Mouse (Mus musculus) heart, postnatal 10 days (tissue): ENCODE data around the gene Ahcyl1. TPM values are rescaled to one million over a fixed set of nuclear protein-coding genes. Genes with fewer than 3 reads are reported as not detected.
A peak's percentile ranks its signal among the peaks of the same experiment; 100 is the strongest.

ENCODE experiments used
- DNase-seq, 2 experiments: peaks; one replicate each; pipeline ENCODE4 v3.0.0; 2021
- intact Hi-C: fragments of 180-260 bp; cut with DNase I; formaldehyde crosslinking; loops from one replicate; pipeline ENCODE4 v1.15.1; 2025
- total RNA-seq, 2 experiments: library from RNA; stranded (reverse); gene quantifications; 2 replicates each; pipeline ENCODE4 v1.2.3; 2021

Ahcyl1 gene
- total RNA-seq, 2 experiments from 2014 or later = 88.7 to 104 TPM

DNA sequence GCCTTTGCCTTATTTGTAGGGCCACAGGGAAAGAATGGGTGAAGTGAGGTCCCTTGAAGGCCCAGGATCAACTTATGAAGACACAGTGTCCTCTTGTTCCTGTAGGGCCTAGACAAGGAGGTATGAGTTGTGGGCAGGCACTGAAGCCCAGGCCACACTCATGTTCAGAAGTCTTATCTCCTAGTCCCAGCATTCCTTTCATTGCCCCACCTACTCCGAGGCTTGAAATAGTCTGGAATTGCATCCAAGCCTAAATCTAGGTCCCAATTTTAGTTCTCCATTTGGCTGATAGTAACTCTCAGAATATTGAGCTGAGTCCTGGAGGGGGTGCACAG, 8.0 kb upstream of the Ahcyl1 start:
- DNase-seq = peak; percentile 67 to 78
- intact Hi-C loops = no loop called here

DNA sequence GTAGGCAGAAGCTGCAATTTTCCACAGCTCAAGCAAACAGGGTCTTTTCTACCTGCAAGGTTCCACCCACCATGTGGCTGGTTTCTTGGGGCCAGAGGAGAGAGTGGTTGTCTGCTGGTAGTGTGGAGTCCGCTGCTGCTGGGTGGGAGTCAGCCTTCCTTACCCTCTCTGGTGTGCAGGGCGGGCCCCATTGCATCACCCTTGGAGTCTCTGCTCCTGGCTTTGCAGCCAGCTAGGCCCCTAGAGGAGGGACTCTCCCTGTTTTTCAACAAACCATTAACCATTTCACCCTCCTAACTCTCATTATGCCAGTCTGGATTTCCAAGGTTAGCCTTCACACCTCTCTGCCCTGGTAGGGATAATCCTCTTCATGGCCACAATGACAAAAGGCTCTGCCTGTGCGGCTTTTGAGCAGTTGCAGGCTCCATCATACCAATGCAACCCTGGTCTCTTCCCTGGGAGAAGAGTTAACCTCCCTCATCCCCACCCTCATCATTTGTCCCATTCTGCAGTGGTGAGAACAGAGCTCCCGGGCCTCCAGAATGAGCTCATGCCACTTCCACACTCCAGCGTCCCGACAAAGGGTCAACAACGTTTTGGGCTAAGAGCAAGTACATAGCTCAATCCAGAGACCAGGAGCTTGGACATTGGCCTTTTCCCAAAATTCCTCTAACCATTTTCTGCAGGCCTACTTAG, 7.5 kb upstream of the Ahcyl1 start:
- intact Hi-C loops = no loop called here
- DNase-seq = peak; percentile 72 to 76

DNA sequence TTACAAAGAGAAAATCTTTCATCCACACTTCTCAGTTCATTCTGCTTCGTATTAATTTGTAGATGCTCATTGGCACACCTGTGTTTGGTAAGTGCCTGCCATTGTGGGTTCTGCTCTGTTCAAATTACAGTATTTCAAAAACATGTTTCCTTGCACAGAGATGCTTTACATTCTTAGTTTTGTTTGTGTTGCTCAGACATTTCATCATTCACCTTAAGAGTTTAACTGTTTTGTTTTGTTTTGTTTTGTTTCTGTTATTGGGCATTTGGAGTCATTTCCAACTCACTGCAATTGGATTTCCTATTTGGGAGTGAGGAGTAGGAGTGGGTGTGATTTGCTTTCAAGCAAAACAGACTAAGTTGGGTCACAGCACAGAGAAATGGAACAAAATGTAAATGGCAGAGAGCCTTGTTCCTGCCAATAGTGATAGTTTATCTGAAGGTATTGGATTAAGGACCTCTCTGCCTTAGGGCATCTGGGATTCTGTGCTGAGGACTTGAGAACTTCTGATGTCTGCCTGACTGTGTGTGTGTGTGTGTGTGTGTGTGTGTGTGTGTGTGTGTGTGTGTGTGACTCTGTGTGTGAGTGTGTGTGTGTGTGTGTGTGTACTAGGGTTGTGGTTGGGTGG, 5.5 kb upstream of the Ahcyl1 start:
- intact Hi-C loops = no loop called here
- no peak for DNase-seq

DNA sequence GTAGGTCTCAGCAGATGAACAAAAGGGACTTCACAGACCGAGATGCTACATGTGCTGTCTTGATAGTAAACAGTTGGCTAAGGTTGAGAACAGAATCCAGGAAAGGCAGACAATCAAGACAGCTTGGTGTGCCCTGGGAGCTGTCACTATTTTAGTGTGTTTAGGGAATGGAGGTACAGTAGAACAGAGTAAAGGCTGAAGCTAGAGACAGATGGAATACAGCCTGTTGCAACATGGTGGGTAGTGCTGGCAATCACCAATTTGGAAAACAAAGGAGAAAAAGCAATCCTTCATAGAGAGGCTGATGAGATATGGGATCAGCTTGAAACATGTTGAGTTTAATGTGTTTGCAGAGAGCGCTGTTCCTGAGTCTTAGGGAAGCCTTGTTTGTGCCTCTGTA, 4.3 kb upstream of the Ahcyl1 start:
- intact Hi-C loops = no loop called here
- no peak for DNase-seq

DNA sequence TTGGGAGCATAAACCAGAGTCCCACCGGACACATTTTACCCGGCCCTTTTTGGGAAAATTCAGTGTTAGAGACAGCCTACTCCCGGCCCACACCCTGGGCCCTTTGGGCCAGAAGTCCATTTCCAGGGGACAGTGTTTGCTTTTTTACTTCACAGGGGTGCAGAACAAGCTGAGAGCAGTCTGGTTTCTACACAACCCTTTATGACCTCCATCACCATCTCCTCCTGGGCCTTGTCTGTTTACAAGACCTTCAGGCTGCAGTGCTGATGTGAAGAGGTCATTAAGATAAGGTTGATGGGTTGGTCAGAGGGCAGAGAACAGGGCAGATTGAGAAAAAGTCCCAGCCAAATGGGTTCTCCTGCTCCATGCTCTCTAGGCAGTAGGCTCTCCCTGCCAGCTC, 550 bp upstream of the Ahcyl1 start:
- DNase-seq = no peak
- intact Hi-C loops = loop anchor here (1.0 to 5.0 kb wide), 4 partner anchors 57 to 370 kb away; no protein-coding TSS in a partner anchor

DNA sequence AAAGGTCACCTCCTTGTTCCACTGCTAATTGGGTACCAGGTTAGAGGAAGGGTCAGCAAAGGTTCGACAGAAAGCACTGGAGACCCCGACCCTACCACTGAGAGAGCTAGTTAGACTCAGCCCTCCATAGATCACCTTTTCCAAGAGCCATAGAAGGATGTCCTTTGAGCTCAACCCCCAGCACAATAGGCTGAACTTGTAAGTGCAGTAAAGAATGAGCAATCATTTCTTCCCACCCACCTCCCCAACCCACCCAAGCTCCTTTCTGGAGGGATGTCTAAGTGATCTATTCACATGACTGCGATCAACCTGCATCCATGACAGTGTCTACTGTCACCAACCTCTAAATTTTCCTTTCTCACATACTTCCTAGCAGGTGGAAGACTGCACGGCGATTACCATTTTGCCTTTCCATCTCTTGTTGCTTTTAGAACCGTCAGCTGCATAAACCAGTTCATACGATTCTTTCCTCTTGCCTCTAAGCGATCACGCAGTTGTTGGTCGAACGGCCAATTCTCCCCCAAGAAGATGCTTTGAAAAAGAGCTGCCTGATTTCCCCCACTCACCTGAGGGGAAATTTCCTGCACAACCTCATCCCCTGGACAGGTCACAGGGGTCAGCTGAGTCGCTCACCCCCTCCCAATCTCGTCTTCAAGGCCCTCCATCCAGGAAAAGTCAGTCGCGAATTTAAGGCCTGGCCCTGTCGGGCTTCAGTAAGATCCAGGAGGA, 977 bp downstream of the Ahcyl1 start:
- DNase-seq = no peak
- intact Hi-C loops = loop anchor here (5.0 kb wide), 2 partner anchors 222 to 372 kb away; no protein-coding TSS in a partner anchor

DNA sequence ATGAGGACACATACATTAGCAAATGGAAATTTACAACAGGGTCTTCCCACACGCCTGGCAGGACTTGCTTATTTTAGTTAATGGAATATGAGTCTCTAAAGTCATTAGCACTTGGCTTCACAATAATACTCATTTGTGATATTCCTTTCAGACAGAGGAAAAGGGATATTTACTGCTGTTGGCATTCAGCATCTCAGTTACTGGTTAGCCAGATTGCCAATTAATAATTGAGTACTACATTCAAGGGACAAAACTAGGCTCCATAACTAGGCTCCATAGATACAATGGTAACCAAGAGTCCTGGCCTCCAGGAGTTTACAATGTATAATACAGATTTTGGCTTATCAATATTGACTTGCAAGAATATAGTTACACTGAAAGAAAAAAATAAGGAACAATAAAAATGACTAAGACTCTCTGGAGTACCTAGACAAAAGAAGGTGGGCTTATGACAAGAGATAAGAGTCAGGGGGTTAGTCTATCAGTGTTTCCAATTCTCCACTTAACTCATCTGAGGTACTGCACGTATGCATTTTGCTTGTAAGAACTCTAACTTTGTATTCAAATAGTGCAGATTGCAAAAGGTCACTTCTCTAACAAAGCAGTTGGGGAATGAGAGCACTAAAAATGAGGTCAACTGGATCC, 2.0 kb downstream of the Ahcyl1 start:
- DNase-seq = no peak
- intact Hi-C loops = no loop called here

DNA sequence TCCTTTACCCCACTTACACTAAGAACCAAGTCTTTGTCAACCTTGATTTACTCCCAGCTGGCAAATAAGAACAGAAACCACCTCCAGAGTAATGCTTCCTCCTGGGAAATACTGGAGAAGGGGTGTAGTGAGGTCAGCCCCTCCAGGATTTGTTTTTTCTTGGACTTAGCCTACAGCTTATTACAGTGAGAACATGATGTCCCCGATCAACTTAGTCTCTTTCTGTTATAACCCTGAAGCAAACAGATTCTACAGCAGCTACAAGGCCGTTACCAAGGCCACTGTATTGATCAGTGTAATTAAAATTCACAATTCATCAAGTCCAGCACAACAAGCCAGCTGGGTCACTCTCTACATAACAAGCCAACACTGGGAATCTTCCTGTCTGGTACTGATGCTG, 6.0 kb downstream of the Ahcyl1 start:
- DNase-seq = no peak
- intact Hi-C loops = no loop called here

DNA sequence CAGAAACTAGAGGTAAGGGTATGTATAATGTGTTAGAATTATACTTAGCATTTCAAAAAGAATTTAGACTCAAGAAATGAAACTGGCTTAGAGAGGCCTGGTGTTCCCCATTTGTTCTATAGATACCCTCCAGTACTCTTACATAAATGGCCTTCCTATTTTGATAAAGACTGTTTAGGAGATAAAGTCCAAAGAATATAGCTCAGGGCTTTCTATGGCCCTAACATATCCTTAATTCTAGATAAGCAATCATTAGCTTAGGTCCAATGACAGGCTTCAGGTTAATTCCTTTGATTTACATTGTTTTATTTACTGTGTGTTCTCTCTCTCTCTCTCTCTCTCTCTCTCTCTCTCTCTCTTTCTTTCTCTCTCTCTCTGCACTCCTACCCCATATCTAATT, 7.1 kb downstream of the Ahcyl1 start:
- intact Hi-C loops = no loop called here
- DNase-seq = no peak

DNA sequence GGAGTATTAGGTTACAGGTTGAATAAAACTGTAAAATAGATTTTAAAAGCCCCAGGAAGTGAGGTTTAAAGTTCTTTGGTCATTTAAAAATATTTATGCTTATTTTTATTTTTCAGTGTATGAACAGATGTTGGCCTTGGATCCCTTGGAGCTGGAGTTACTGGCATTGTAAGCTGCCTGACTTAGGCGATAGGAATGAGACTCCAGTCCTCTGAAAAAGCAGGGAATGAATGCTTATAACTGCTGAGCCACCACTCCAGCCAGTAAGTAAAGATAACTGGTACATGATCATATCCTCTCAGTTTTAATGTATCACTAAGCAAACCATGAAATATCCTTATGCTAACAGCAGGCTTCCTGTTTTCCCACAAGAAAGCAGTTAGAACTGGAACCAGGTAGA, 8.1 kb downstream of the Ahcyl1 start:
- intact Hi-C loops = no loop called here

DNA sequence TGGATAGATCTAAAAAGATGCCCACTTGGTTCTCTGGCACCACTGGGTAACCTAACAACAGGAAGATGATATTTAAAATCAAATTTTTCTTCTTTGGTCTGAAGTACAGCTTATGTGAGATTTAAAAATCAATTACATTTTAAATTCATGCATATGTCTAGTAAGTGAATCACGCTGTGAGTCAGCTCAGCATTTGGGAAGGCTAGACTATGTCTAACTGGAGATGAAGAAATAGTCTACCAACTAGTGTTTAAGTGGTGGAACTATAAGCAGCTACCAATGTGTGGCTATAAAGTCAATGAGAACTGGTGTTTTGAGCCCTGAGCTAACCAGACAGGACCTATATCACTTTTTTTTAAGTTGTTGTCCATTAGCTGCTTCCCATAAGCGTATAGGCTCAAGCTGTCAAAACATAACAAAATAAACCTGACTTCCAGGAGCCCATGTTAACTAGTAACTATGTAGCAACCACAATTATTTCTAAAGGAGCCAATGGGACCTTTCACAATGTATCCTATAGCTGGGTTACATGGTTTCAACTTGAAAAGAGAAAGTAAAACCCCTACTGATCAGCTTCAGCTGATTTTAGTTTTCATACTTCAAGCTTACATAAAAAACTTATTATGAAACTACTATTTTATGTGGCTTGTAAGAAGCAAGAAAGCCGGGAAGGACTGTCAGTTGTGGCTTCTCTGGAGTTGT, 9.9 kb downstream of the Ahcyl1 start:
- no peak for DNase-seq
- intact Hi-C loops = no loop called here

More for the DNA sequence above, 8.1 kb downstream of the Ahcyl1 start:
- DNase-seq = peak in 1 of 2 experiments; percentile 36

DNA sequence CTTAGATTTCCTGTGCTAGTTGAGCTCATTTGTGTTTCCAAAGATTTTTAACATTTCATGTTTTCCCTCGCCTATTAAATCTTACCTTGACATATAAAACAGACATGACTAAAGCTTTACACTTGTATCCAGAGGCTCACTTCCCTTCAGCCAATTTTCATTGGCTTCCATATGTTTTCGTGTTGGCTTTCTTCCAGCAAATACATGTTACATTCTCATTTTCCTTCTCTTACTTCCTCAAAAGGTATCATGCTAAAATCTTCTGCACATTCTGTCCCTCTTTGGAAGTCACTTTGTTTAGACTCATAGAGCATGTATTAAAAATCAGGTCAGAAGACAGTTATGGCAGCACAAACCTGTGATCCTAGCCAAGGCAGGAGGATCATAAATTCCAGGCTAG, 10.7 kb downstream of the Ahcyl1 start:
- DNase-seq = no peak
- intact Hi-C loops = no loop called here

DNA sequence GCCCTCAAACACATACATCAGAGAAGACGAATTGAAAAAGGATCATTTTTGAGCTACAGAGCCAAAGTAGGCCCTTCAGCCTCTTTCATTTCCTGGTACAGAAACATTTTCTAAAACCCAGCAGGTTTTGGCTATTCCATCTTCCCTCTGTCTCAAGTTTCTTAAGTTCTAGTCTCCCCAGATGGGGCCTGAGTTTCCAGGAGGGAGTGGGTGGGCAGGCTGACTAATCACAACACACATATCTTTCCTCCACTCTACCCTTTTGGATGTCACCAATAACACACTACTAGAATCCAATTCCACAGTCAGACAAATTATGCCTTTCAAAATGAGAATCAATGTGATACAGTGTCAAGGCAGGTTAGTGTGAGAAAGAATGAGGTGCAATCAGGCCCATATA, 12.8 kb downstream of the Ahcyl1 start:
- intact Hi-C loops = no loop called here
- DNase-seq = no peak

DNA sequence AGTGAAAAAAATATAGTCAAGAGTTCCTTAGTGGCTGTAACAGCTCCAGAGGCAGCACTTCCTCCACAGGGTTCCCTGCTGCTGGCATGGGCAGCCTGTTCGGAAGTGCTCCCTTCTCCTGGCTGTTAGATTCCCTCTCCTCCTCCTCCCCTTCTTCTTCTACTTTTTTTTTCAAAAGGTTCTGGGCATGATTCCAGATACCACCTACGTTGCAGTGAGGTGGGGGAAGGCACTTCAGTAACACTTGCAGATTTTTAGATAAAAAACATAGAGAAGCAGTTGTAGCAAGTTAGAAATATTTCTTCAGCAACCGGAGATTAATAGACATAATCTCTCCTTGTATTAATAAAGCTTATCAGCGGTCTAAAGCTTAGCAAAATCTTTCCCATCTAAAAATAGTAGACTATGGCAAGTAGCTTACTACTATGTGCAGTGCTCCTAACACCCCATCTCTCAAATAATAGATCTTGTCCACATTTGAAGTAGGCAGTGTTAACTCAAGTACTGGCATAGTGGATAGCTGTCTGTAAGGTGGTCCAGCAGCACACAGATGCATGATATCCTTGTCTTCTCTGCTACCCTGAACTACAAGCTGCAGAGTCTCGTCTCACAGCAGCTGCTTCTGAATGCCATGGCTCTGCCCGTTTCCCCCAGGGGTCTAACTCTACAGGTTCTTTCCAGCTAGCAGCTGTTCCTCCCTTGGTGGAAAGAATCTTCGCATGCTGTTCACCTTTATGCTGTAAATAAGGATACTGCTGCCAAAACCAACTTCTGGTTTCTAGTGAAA, 15.4 kb downstream of the Ahcyl1 start:
- intact Hi-C loops = loop anchor here (2.0 kb wide), 1 partner anchor 48 kb away; no protein-coding TSS in a partner anchor
- DNase-seq = peak; percentile 37 to 47

DNA sequence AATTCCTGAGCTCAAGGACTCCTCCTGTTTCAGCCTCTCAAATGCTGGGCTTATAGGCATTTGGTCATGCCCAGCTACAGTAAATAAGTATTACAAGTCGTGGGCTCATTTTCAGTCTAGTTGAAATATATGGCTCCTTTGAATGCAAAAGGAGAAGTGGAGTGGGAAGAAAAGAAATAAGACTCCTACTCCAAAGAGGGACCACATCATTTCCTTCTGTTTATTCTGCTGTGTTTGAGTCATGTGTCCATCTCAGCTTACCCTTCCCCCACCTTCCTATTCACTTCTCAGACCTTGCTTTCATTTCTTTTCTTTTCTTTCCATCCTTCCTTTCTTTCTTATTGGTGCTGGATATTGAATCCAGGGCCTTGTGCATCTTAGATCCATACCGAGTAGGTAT, 24.9 kb downstream of the Ahcyl1 start:
- intact Hi-C loops = no loop called here
- no peak for DNase-seq

DNA sequence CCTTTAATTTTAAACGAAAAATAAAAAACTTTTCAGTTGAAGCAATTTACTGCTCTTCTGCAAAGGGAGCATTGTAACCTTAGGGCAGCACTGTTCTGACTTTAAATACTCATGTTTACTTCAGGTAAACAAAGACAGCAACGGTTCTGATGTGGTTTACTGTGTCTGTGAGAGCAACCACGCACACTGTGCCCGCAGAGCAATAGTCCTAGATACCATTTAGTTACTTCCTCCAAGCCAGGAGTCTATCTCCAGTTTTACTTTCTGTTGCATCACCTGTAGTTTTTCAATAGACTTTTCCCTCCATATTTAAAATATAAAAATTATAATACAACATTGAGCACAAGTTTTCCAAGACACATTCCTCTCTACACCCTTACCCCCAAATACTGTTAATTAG, 25.9 kb downstream of the Ahcyl1 start:
- intact Hi-C loops = no loop called here
- no peak for DNase-seq

DNA sequence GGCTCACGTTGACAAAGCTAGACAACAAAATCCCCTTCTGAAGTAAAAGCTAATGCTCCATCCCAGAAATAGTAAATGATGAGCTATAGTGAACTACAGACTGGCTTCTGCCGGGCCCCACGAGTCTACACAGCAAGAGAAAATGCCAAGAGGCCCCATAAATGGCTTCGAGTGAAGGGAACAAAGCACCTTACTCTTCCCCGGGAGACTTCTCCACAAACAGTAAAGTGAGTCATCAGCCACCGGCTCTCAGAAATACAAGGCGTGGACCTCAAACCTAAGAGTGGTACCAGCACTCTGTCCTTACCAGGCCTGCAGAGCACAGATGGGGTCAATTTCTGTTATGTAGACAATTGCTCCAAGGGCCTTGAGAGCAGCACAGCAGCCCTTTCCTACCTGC, 27.6 kb downstream of the Ahcyl1 start:
- intact Hi-C loops = no loop called here
- DNase-seq = no peak

DNA sequence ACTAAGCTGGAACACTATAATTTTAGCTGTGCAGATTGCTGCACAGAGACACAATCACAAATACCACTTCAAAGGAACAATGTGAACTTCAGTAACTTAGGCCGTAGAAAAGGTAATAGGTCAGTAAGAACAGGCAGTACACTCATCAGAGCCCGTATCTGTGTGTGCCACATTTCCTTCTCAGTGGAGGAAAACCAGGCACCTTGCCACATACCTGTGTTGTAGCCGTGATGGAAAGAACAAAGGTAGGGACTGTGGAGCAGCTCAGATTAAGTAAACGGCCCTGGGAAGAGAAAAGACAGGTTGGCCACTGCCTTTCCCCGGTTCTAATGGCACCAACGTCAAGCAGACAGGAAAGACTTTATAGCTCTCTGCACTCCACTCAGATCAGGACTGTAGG, 28.9 kb downstream of the Ahcyl1 start:
- DNase-seq = no peak
- intact Hi-C loops = no loop called here

DNA sequence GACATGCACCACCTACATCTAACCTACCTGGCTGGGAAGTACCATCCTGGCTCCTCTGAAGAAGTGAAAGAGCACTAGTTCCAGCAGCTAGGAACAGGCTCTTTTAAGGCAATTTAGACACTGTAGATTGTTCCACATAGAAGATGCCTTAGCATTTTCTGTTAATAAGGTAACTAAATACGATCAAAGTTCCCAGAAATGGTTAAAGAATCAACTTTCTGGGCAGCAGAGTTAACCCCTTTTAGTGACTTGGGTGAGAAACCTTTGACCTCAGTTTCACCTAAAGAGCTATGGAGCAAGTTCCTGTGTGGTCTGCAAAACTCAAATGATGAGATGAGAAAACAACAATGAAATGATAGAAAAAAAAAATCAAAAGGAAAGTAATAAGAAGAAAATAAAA, 31.7 kb downstream of the Ahcyl1 start:
- intact Hi-C loops = no loop called here

DNA sequence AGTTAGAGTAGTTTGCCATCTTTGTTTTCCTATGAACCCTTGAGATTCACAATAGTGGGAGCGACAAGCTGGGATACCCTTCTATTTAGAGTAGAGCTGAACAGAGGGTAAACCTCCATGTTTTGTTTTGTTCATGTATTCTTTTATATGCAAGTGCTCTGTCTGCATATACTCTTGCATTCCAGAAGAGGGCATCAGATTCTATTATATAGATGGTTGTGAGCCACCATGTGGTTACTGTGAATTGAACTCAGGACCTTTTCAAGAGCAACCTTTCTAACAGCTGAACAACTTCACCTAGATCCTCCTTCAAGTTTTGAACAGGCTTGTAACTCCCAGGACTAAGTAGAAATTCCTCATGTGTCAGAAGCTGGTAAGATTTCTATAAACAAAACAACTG, 37.4 kb downstream of the Ahcyl1 start:
- no peak for DNase-seq
- intact Hi-C loops = no loop called here

More for the DNA sequence above, 31.7 kb downstream of the Ahcyl1 start:
- no peak for DNase-seq
